Mouse (Mus musculus) heart, embryonic 11.5 days (tissue): ENCODE data around the gene Mon1a. TPM values are rescaled to one million over a fixed set of nuclear protein-coding genes. Genes with fewer than 3 reads are reported as not detected.
A peak's percentile ranks its signal among the peaks of the same experiment; 100 is the strongest.

ENCODE experiments used
- ATAC-seq: fragments of 200-750 bp; cut with Nextera tagmentation; replicated peaks from 2 replicates; pipeline ENCODE4 v1.8.0; 2017; ENCODE audit warnings: moderate library complexity; ENCODE audit not compliant: insufficient number of reproducible peaks, low FRiP score, low TSS enrichment
- H3K27ac ChIP-seq: fragments of 300-500 bp; sonication (generic); 2 replicates; pipeline ENCODE4 v1.5.1; 2014; ENCODE audit warnings: mild to moderate bottlenecking, low read depth, low read length
- H3K27me3 ChIP-seq: fragments of 300-500 bp; sonication (generic); 2 replicates; pipeline ENCODE4 v1.6.1; 2014; ENCODE audit warnings: mild to moderate bottlenecking, low read length, mixed read lengths; ENCODE audit not compliant: control insufficient read depth, insufficient read depth
- H3K36me3 ChIP-seq: fragments of 300-500 bp; sonication (generic); 2 replicates; pipeline ENCODE4 v1.6.1; 2014; ENCODE audit warnings: mild to moderate bottlenecking, low read length, moderate library complexity, mixed read lengths; ENCODE audit not compliant: control insufficient read depth, insufficient read depth
- H3K4me1 ChIP-seq: fragments of 300-500 bp; sonication (generic); 2 replicates; pipeline ENCODE4 v1.6.1; 2014; ENCODE audit warnings: low read length; ENCODE audit not compliant: control insufficient read depth, insufficient read depth
- H3K4me2 ChIP-seq: fragments of 300-500 bp; sonication (generic); 2 replicates; pipeline ENCODE4 v1.6.1; 2014; ENCODE audit warnings: mild to moderate bottlenecking, moderate library complexity
- H3K4me3 ChIP-seq: fragments of 300-500 bp; sonication (generic); 2 replicates; pipeline ENCODE4 v1.5.1; 2014; ENCODE audit warnings: low read depth, low read length
- H3K9ac ChIP-seq: fragments of 300-500 bp; sonication (generic); 2 replicates; pipeline ENCODE4 v1.6.1; 2014; ENCODE audit warnings: mild to moderate bottlenecking, low read depth, low read length, moderate library complexity
- H3K9me3 ChIP-seq: fragments of 300-500 bp; sonication (generic); replicated peaks from 2 replicates; pipeline ENCODE4 v1.6.1; 2016; ENCODE audit warnings: low read length; ENCODE audit not compliant: control insufficient read depth
- WGBS: fragments of 180-500 bp; shearing (Covaris S2); extraction: QIAGEN DNeasy Blood & Tissue Kit; methylation state at CpG from one replicate; pipeline ENCODE4 v1.1.7; 2014; ENCODE audit not compliant: insufficient replicate concordance; 5-methylcytosine and 5-hydroxymethylcytosine counted together
- polyA plus RNA-seq: library from polyadenylated mRNA; unstranded; fragments of >200 nt; fragmentation: Nextera tagmentation; extraction: Ambion mirVana; gene quantifications from 2 replicates; pipeline ENCODE4 v1.2.1, GENCODE M21; 2014

Gene Mon1a
- polyA plus RNA-seq, 1 experiment from 2014 or later, result 11.9 TPM

DNA sequence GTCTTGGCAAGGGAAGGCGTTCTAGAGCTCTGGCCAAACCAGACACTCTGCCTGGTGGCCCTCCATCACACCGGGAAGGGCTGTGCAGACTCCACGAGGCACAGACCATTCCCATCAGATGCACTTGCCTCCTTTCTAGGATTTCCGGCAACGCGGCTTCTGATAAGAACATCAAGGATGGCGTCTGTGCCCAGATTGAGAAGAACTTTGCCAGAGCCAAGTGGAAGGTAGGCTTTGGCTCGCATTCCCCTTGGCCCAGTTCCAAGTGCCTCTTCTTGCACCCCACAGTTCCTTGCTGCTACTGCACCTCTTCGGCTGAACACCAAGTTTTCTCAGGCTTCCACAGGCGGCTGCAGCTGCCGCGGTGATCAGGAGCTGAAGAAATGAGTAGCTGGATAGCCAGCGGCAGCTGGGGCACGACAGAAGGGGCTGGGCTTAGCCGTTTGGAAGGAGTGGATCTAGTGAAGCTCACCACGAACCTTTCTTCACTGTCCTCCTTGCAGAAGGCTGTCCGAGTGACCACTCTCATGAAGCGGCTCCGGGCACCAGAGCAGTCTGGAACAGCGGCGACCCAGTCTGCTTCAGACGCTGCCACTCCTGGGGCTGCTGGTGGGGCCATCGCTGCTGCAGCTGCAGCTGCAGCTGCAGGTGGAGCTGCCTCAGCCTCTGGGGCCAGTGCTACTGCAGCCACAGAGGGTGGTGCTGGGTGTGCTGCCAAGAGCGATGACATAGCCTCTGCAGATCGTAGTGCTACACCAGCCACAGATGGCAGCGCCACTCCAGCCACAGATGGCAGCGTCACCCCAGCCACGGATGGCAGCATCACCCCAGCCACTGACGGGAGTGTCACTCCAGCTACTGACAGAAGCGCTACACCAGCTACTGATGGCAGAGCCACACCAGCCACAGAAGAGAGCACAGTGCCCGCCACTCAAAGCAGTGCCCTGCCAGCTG is 59.6 kb downstream of the Mon1a start:
- Histone ChIP-seq H3K4me2 (no peak overlapping the region), H3K36me3 (no peaks in the 10 kb centered on the region), H3K4me1 (peaks cover 7% of the 10 kb centered on the region), H3K9me3 (no peaks in the 10 kb centered on the region), H3K27me3 (no peaks in the 10 kb centered on the region), H3K27ac (no peak overlapping the region), H3K9ac (no peak overlapping the region), H3K4me3 (no peak overlapping the region)
- ATAC-seq, result no peak
- whole genome bisulfite sequencing, result 86% methylated on average over 31 of the region's 31 CpGs

DNA sequence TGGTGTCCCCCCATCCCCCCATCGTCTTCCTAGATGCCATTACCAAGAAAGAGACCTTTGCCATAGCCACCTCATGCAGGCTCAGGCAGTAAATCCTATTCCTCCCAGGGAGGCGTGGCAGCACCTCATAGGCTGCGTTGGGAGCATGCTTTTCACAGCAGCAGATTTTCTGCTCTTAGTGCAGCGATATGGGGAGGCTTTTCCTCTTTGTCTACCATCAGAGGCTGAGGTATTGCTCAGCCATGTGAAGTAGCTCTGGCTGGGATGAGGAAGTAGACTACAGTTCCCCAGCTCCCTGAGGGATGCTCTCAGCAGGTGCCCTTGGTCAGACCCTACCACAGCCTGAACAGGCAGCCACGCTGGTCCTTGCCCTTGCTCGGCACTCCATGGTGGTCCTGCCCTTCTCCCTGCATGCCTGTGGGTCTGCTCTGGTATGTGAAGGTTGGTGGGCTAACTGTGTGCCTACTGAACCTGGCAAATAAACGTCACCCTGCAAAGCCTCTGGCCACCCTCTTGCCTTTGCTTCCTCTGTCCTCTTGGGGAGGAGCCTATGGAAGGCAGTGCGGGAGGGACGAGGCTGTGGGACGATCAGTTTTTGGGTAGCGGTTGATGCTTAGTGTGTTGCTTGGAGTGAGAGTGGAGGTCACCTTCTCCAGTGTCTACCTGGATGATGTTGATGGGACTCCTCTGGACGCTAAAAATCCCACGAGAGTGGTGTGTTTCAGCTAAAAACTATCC is 61.4 kb downstream of the Mon1a start:
- Histone ChIP-seq H3K9me3 (no peaks in the 10 kb centered on the region), H3K27ac (no peak overlapping the region), H3K36me3 (no peaks in the 10 kb centered on the region), H3K4me2 (no peak overlapping the region), H3K9ac (no peak overlapping the region), H3K4me1 (peaks cover 7% of the 10 kb centered on the region), H3K27me3 (no peaks in the 10 kb centered on the region), H3K4me3 (no peak overlapping the region)
- 77% methylated on average over 13 of the region's 13 CpGs for WGBS
- no peak for ATAC-seq

DNA sequence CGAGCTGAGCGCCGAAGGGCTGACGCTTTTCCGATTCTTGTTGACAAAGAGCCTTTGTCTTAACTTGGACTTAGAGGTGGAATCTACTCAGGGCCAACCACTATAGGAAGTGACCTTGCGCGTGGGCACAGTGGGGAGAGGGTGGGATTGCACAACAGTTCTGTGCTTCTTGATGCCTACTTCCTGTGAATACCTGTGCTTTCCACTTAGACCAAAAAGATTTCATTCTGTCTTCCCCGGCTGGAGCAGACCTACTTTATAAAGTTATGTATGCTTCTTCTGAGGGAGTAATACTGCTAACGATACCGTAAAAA is 61.9 kb downstream of the Mon1a start, which contains the start of gene Traip:
Gene Traip, plus strand, starts transcription at position 215 of the 314 bp plus-strand sequence.
- no peak for ATAC-seq
- H3K9me3 ChIP-seq, result no peaks in the 10 kb centered on the region
- H3K4me2 ChIP-seq, result peak within 1 kb of the TSS; percentile 78
- H3K27me3 ChIP-seq, result no peaks in the 10 kb centered on the region
- no peaks in the 10 kb centered on the region for H3K36me3 ChIP-seq
- H3K4me1 ChIP-seq, result peaks cover 7% of the 10 kb centered on the region
- peak within 1 kb of the TSS; percentile 59 for H3K4me3 ChIP-seq
- H3K9ac ChIP-seq, result peak within 1 kb of the TSS; percentile 75
- 91% methylated on average over 10 of the region's 10 CpGs for WGBS
- peak within 1 kb of the TSS; percentile 62; the same call in 1 of the 2 replicates for H3K27ac ChIP-seq

DNA sequence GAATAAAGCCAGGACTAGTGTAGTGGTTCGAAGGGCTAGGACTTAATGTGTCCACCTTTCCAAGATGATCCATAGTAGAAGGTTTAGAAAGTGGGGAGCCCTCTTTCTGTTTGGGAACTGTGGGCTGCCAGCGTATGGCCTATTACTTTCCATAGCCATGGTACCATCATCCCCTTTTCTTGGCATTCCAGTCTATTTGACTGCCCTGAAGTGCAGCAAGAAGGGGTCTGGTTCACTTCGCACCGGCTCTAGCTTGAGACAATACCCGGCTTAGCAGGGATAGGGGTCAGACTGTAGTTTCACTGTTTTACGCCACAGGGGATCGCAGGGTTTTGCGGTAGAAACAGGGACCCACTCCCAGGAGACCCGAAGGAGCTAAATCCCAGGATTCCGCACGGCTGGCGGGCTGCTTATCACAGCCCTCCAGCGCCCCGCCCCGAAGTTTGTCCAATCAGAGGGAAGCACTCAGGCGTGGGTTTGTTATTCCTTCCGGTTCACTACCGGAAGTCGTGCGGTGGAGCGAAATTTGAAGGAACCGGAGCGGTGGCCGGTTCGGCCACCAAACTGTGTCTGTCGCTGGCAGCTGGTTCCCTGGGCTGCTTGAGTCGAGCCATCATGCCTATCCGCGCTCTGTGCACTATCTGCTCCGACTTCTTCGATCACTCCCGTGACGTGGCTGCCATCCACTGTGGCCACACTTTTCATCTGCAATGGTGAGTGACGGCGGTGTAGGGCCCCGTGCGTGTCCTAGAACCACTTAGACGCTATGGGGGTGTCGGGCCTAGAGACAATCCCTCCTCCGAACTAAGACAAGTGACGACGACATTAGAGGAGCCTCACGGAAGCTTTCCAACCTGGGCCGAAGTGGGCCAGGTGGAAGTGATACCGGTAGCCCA is 62.8 kb downstream of the Mon1a start:
- Histone ChIP-seq H3K27ac (peak overlapping the region; percentile 62; the same call in 1 of the 2 replicates), H3K4me2 (peak overlapping the region; percentile 78), H3K36me3 (no peaks in the 10 kb centered on the region), H3K27me3 (no peaks in the 10 kb centered on the region), H3K4me3 (peak overlapping the region; percentile 59), H3K4me1 (peaks cover 9% of the 10 kb centered on the region), H3K9me3 (no peaks in the 10 kb centered on the region), H3K9ac (peak overlapping the region; percentile 75)
- ATAC-seq, result peak; percentile 81
- 17% methylated on average over 45 of the region's 45 CpGs for WGBS

Other genes starting within 250 kb of the Mon1a start
- 2.8 and 3.3 TPM in 2 replicates for gene Slc38a3, start 218.6 kb upstream of the Mon1a start, polyA plus RNA-seq
- 0.42 and 1.2 TPM in 2 replicates for gene Gnat1, start 208.4 kb upstream of the Mon1a start, polyA plus RNA-seq
- gene Sema3f, start 177.7 kb upstream of the Mon1a start, polyA plus RNA-seq, result 4.6 and 5.8 TPM in 2 replicates
- gene Rbm5, start 117.2 kb upstream of the Mon1a start, polyA plus RNA-seq, result 113 and 135 TPM in 2 replicates
- gene Rbm6, start 14.9 kb upstream of the Mon1a start, polyA plus RNA-seq, result 46.0 and 51.3 TPM in 2 replicates
- gene Mst1r, start 18.7 kb downstream of the Mon1a start, polyA plus RNA-seq, result 1.3 and 1.6 TPM in 2 replicates
- not detected in 2 replicates for gene Actl11, start 40.3 kb downstream of the Mon1a start, polyA plus RNA-seq
- gene Camkv, start 47.5 kb downstream of the Mon1a start, polyA plus RNA-seq, result 0.46 and 0.70 TPM in 2 replicates
- gene Traip, start 62.0 kb downstream of the Mon1a start, polyA plus RNA-seq, result 14.5 and 16.7 TPM in 2 replicates
- 43.9 and 47.8 TPM in 2 replicates for gene Uba7, start 87.4 kb downstream of the Mon1a start, polyA plus RNA-seq
- 3.2 and 4.0 TPM in 2 replicates for gene Gm20661, start 94.9 kb downstream of the Mon1a start, polyA plus RNA-seq
- 66.6 and 66.8 TPM in 2 replicates for gene Inka1, start 97.7 kb downstream of the Mon1a start, polyA plus RNA-seq
- gene Cdhr4, start 104.3 kb downstream of the Mon1a start, polyA plus RNA-seq, result 7.0 and 10.2 TPM in 2 replicates
- 0.52 and 0.90 TPM in 2 replicates for gene Gm20662, start 108.2 kb downstream of the Mon1a start, polyA plus RNA-seq
- gene Ip6k1, start 114.3 kb downstream of the Mon1a start, polyA plus RNA-seq, result 17.0 and 25.5 TPM in 2 replicates
- 24.0 and 24.5 TPM in 2 replicates for gene Gmppb, start 161.1 kb downstream of the Mon1a start, polyA plus RNA-seq
- 1.1 and 1.9 TPM in 2 replicates for gene Amigo3, start 165.0 kb downstream of the Mon1a start, polyA plus RNA-seq
- 1.4 and 1.8 TPM in 2 replicates for gene Mst1, start 192.3 kb downstream of the Mon1a start, polyA plus RNA-seq
- gene Rnf123, start 195.2 kb downstream of the Mon1a start, polyA plus RNA-seq, result 23.4 and 27.2 TPM in 2 replicates
- 64.5 and 70.7 TPM in 2 replicates for gene Apeh, start 206.5 kb downstream of the Mon1a start, polyA plus RNA-seq